ENCODE assay signal across 10 mouse cellular contexts in genomic region chr12:69963141-69963540, GRCm38 (mm10).
"Had no signal": no experiment of that assay in that cellular context is flagged by ENCODE, and none has a peak within 500 bp of the region (broad histone marks: within the 10 kb centered on the region; RNA-seq: fewer than 3 reads in every experiment).

No protein-coding gene starts in this region.

- H3K9ac ChIP-seq: heart, embryonic 12.5 days; hindbrain, embryonic 12.5 days; hindbrain, embryonic 14.5 days; intestine, embryonic 15.5 days; limb, embryonic 13.5 days; limb, embryonic 15.5 days had no signal

- H3K4me1 ChIP-seq: heart, embryonic 10.5 days; hindbrain, embryonic 10.5 days; hindbrain, embryonic 12.5 days; intestine, embryonic 15.5 days; limb, embryonic 13.5 days; limb, embryonic 15.5 days had no signal

- H3K4me3 ChIP-seq: gastrocnemius, adult 2 months; heart, embryonic 10.5 days; heart, embryonic 12.5 days; hindbrain, embryonic 10.5 days; hindbrain, embryonic 12.5 days; intestine, embryonic 15.5 days; limb, embryonic 13.5 days; limb, embryonic 15.5 days had no signal

- H3K27me3 ChIP-seq: heart, embryonic 12.5 days; hindbrain, embryonic 12.5 days; intestine, embryonic 15.5 days; limb, embryonic 13.5 days; limb, embryonic 15.5 days had no signal

- H3K27ac ChIP-seq: heart, embryonic 10.5 days; hindbrain, embryonic 10.5 days; hindbrain, embryonic 12.5 days; hindbrain, embryonic 14.5 days; intestine, embryonic 15.5 days; limb, embryonic 13.5 days; limb, embryonic 15.5 days had no signal

- ATAC-seq: hindbrain, embryonic 16.5 days; intestine, embryonic 15.5 days had no signal

- H3K4me2 ChIP-seq: heart, embryonic 12.5 days; hindbrain, embryonic 12.5 days; hindbrain, embryonic 14.5 days; intestine, embryonic 15.5 days; limb, embryonic 13.5 days; limb, embryonic 15.5 days had no signal

- H3K9me3 ChIP-seq: heart, embryonic 10.5 days; heart, embryonic 12.5 days; hindbrain, embryonic 10.5 days; hindbrain, embryonic 12.5 days; intestine, embryonic 15.5 days; limb, embryonic 13.5 days; limb, embryonic 15.5 days had no signal
